Mouse (Mus musculus): Measurements from ENCODE around the gene Tgfbr2.

Tgfbr2 gene

DNA sequence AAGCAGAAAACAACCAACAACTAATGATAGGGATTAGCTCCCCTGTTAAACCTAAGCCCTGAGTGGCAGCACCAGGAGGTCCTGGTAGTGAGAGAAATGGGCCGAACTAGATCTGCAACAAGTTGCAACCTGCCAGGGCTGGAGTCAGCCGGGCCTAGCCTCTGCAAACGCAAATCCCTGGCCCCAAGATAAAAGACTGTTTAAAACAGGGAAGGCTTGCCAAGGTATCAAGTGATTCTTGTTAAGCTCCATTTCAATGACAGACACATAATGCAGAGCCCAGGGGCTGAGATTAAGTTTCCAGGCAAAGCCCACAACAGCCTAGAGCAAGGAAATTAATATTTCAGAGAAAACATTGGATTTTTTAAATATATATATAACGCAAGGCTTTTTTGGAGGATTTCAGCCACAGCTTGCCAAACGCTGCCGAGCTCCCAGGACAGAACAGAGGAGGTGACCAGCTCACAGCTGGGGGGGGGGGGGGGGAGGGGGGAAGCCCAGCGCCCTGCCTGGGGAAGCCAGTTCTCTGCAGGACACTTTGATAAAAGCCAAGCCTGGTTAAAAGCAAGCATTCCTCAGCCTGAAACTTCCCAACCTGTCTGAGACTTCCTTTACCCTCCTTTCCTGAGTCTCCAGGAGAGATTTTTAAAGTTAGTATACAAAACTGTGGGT is 24.3 kb downstream of the Tgfbr2 start:
- no peak for DNase-seq

DNA sequence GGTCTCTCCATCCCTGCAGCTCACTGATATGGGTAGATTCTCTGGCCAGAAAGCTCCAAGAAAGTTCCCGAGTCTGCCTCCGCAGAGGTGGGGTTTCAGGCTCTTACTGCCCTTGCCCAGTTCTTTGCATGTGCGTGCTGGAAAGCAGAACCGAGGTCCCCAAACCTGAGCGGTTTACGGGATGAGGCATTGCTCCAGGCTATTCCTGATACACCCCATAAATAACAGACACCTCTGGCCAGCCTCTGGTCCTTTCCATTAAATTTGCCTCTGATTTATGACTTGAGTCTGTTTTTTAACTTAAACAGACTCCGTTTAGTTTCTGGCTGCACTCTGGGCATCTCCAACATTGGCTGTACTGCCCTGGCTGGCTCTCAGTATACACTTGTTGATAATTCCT is 26.4 kb downstream of the Tgfbr2 start:
- DNase-seq, result no peak

DNA sequence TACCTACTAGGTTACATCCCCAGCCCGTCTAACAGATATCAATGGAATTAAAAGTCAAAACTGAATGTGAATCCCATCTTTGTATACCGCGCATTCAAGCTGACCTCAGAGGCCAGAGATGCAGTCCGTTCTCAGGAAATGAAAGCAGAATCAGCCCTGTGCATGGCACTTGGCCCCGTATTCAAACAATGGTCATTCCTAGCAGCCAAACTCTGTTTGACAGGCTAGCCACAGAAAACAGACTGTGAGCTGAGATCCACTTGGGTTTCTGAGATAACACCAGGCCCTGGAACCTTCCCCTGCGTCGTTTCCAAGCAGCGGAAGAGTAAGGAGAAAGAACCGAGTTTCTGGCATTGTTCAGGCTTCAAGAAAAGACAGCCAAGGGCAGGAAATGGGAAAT is 28.9 kb downstream of the Tgfbr2 start:
- DNase-seq, result no peak

DNA sequence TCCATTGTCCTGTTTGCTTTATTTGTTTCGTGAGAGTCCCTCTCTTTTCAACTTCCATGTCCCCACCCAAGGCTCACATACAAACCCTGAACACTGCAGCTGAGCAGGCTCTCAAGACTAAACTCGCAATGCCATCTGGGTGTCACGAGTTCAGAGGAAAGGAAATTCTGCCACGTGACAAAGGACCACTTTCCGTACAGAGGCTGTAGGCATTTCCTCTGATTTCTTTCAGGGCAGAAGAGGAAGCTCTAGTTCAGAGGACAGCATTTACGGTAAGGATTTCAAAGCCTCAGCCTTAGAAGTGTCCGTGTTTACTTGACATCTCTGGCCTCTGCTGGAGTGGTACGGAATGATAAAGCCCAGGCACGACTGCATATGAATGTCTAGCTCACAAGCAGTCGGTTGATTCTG is 29.9 kb downstream of the Tgfbr2 start:
- DNase-seq, result no peak

DNA sequence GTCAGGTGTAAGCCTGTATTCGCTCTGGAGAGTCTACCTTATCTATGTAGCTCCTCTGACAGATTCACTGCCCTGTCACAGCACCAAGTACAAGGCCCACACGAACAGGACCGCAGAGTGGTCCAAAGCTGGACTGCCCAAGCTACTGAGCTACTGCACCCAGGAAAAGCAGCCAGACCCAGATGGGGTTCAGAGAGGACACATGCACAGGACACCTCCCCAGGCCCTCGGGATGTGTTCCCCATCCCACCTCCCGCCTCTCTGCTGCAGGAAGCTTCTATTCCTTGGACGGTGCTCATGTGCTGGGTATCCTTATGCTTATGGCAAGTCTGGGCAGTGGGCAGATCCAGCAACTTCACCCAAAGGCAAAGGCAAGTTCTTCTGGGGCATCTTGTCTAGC is 34.7 kb downstream of the Tgfbr2 start:
- DNase-seq, result no peak

DNA sequence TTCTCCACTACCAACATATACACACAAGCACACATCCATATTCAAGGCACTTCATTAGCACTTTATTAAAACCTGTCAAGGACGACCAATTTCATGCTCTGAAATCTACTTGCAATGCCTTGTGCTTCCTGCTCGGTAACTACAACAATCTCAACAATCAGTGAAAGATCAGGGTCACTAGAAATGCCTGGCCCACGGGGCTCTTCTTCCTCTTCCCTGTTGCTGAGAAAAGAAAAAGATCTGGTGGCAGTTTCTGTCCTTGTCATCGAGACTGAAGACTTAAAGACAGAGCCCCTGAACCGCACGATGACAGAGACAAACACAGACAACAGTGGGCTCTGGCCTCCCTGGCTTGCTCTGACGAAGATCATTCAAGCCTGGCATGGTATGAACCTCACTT is 35.6 kb downstream of the Tgfbr2 start:
- no peak for DNase-seq

DNA sequence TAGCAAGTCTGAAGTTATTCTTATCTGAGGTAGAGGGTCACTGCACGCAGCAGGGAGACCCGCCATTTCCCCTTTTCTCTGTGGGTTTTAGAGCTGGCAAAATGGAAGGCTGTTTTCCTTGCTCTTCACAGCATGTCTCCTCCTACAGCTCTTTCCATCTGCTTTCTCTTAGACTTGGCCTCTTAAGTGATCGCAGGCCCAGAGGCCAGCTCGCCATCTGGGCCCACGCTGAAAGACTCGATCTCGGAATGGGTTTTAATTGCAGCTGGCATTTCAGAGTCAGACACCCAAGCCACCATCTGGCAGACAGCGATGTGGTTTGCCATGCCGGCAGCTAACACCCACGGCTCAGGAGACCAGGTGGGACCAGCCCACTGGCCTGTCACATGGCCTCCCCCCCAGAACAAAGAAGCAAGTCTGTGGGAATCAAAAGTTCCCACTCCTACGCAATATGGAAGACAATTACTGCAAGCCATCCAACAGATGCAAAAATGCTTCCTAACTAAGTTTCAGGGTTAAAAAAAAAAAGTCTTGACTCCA is 36.5 kb downstream of the Tgfbr2 start:
- no peak for DNase-seq

DNA sequence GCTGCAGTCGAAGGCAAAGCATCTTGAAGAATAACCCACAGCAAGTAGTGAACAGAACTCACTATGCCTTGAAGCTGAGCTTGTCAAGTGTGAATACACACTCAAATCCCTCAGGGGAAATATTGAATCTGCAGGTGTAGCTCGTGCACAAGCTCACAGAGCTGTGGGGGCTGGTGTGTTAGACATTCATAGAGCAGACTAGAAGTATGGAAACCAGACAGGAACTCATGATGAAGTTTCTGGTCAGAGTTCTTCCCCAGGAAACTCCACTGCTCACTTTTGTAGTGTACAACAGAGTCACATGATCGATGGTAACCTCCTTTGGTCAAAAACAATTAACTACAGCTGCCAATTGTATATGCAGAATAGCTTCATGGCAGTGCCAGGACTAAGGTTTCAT is 37.5 kb downstream of the Tgfbr2 start:
- no peak for DNase-seq

DNA sequence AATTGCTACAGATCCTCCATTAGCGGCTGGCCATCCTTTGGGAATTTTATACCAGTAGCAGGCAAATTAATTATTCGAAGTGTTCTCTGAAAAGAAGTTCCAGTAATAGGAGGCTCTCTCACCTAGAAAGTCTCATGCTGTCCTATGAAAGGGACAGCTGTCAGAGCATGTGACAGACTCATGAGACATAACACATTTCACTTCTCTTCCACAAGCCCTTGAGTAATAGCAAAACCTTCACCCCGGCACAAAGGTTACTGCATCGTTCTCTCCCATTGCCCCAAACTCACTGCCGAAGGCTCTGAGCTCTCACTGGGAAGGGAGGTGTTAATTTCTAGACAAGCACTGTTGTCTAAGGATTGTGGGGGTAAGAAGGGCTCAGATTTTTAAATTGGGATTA is 38.3 kb downstream of the Tgfbr2 start:
- DNase-seq, result no peak

DNA sequence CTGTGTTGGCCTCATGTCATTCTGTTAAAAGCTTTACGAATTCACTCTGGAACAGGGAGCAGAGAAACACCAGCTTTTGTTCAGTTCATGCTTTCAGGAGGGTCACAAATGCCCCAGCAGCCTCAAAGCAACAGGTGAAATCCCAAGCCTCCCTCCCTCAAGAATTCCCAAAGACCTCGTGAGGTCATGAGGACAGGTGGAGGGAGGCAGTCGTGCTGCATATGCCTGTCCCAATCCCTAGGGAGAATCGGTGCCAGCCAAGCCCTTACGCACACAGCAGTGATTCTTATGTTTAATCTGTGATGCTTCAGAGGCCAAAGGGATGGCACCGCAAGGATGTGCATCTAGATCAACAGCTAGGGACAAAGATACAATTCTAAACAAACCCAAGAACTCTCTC is 39.0 kb downstream of the Tgfbr2 start:
- DNase-seq, result no peak

DNA sequence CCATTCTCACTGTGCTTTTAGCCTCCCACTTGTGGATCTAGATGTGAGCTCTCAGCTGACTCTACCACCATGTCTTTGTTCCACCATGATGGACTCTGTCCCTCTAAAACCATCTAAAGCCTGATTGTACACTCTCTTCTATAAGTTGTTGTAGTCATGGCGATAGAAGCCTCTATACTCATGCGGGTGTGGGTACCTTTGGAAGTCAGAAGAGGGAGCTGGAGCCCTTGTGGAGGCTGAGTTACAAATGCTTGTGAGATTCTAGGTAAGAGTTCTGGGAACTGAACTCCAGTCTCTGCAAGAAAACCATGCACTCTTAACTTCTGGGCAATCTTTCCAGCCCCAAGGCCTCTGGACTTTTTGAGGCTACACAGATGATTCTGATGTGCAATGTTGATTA is 40.7 kb downstream of the Tgfbr2 start:
- no peak for DNase-seq

DNA sequence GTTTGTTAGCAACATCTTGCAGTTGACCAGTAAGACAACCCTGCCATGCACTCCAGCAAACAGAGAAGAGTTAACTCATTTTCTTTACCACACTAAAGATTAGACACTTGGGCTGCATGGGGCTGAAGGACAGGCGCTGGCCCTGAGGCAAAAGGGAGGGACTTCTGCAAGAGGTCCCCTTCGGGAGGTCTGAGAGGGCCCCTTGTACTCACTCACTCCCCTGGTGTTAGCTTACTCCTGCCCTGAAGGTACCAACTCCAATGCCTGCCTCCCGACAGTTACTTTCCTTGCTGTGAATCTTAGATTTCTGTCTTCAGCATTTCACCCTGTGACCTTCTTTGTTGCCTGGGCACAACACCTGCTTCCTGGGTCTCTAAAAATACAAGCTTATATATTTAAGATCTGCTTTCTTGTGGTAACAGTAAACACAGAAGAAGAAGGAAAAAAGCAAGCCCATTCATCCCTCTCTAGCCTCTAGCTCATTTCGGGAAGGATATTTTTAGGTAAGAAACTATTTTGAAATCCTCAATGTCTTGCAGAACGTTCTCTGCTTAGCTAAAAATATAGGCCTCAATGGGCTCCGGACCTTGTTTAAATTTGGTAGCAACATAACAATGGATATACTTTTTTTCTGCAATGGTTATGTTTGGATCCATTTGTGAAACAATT is 41.7 kb downstream of the Tgfbr2 start:
- no peak for DNase-seq

DNA sequence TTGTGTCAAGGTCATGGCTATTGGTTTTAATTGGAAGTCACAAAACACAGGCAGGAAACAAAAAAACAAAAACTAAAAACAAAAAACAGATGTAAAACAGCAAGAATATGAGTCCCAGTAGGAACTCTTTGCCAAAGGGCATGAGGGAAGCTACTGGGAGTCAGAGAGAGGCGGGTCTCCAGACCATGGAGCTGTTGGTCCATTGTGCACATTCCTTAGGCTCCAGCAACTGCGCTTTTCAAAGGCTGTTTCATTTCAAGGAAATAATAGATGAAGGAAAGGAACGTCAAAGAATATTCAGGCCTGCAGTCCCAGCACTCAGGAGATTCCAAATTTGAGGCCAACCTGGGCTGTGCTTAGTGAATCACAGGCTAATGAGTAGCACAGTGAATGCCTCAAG is 46.3 kb downstream of the Tgfbr2 start:
- DNase-seq, result no peak

DNA sequence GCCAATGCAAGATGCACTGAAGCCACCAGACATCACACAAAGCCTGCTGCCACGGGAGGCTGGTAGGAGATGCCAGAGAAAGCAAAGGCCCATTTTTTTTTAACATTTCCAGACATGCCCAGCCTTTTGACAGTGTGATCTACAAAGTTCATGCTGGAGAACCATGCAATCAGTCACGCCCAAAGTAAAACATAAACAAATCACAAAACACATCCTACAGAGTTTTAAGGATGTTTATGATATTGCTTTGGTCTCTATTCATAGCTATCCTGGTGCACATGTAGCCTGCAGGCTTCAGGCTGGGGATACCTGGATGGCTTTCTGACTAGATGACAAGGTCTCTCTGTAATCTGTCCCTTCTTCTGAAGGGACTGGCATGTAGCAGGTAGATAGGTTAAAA is 46.8 kb downstream of the Tgfbr2 start:
- DNase-seq, result no peak

DNA sequence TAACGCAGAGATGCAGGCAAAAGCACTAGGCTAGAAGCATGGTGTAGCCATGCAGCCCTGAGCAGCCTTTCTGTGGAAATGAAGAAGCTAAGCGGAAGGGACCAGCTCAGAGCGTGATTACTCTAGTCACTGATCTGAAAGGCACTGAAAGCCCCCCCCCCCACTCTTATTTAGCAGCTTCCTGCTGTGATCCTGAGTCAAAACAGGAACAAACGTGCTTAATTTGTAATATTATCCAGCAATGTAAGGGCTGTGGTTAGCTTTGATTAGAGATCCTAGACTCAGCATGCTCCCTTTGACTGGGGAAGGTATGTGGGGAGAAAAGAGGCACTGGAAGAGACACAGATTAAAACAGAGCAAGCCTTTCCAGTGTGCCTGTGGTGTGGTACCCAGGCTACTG is 48.7 kb downstream of the Tgfbr2 start:
- no peak for DNase-seq

DNA sequence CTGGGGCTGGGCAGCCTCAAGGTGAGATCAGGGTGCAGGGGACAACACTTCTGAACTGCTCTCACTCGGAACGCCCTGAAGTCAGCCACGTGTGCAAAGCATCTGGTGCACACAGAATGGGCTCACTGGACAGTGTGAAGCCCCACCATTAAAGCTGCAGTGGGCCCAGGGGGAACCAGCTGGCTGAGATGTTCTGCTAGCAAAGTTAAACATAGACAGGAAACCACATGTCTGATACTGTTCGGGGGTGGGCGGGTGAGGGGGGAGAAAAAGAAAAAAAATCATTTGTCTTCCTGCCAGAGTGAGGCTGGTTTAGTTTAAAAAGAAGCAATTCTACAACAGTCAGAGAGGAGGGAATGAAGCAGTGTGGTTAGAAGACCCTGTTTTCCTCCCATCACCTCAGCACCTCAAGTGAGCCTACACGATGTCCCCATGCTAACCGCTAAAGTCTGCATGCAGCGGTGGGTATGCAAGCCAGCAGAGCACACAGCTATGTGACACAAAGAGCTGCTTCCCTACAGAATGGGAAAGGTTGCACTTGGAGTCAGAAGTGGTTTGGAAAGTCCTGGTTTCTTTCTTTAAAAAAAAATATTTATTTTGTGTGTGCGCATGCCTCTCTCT is 52.1 kb downstream of the Tgfbr2 start:
- no peak for DNase-seq

DNA sequence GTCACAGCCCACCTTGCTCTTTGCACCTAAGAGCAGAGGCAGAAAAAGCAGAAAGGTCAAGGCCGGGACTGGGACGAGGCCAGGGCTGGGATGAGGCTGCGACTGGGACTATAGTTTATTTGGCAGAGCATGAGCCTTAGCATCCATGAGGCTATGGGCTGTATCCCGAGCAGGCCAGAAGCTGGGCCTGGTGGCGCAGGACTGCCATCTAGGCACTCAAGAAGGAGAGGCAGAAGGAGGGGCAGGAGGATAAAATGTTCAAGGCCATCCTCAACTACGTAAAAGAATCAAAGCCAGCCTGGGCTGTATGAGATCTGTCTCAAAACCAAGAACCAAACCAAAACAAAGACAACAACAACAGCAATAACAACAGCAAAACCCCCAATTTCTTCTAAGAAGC is 52.6 kb downstream of the Tgfbr2 start:
- no peak for DNase-seq

DNA sequence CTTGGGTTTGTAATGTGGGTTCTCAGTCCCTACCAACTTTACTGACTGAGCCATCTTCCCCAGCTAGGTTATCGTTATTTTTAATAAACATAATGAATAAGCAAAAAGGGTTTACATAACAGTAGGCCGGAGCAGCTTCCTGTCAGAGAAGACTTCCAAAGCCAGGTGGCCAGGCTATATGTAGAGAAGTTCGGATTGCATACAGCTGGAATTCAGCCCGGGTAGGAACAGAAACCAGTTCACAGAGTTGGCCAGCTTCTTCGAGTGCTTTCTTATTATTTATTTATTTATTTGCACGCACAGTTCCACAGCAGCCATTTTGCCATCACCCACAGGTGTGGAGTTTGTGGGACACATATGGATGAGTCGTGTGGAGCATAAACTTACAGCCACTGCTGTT is 53.7 kb downstream of the Tgfbr2 start:
- DNase-seq, result no peak

DNA sequence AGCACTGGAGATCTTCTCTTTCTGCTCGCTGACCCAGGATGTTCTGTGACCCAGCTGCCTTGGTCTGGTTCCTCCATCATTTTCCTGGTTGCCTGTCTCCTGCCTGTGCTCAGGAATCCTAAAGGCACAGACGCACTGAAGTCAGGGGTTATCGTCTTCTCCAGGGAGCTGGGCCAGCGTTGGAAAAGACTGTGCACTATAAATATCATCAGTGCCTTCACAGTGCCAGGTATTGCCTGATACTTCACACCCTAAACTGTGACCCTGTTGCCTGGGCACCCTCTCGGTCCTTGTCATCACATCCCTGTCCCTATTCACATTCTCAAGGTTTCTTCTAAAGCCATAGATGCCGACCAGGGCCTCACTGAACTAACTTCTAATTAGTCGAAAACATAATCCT is 55.2 kb downstream of the Tgfbr2 start:
- no peak for DNase-seq

DNA sequence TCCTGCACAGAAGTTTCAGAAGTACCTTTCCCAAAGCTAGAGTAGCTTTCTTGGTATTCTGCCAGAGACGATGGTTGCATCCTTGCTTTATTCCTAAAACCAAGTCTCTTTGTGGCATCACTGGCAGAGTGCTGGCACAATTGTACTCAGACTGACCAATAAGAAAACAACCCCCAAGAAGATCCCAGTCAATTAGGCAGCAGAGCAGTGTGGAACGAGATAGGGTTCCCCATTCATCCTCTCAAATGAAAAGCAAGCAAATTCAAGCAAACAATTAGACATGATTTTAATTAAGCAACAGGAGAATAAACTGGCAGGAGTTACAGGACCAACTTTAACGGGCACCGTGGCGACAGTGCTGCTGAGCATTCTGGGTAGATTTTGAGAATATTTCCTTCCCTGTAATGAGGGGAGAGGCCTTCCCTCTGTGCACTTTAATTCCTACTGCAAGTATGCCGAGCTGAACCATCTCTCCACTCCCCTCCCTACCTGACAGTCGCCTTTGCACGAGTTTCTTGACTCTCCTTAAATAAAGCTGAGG is 56.8 kb downstream of the Tgfbr2 start:
- no peak for DNase-seq

DNA sequence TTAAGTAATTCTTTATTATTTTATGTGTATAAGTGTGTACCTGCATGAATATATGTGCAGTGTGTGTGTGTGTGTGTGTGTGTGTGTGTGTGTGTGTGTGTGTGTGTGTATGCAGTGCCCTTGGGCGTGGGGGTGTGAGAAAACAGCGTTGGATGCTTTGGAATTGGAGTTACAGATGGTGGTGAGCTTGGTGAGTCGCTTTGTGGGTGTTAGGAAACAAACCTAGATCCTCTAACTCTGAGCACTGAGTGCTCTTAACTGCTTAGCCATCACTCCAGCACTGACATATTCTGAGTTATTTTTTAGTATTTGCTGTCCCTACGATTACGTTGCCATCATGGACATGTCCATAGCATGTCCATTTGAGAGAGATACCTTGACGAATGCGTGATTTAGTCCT is 59.3 kb downstream of the Tgfbr2 start:
- no peak for DNase-seq

DNA sequence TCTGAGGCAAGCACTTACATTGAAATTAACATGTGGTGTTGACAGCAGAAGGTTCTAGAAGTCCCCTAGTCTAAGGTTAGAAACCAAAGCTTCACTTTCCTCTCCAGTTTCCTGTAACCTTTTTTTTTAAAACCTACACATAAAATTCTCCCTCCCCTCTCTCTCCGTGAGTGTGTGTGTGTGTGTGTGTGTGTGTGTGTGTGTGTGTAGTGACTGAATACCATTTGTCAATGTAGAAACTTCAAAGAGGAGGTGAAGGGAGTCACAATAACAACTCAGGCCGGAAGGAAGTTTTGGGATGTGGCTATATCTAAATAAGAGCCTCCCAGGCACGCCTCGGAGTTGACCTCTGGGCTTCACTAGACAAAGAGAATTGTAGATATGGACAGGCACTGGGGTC is 60.8 kb downstream of the Tgfbr2 start:
- no peak for DNase-seq

DNA sequence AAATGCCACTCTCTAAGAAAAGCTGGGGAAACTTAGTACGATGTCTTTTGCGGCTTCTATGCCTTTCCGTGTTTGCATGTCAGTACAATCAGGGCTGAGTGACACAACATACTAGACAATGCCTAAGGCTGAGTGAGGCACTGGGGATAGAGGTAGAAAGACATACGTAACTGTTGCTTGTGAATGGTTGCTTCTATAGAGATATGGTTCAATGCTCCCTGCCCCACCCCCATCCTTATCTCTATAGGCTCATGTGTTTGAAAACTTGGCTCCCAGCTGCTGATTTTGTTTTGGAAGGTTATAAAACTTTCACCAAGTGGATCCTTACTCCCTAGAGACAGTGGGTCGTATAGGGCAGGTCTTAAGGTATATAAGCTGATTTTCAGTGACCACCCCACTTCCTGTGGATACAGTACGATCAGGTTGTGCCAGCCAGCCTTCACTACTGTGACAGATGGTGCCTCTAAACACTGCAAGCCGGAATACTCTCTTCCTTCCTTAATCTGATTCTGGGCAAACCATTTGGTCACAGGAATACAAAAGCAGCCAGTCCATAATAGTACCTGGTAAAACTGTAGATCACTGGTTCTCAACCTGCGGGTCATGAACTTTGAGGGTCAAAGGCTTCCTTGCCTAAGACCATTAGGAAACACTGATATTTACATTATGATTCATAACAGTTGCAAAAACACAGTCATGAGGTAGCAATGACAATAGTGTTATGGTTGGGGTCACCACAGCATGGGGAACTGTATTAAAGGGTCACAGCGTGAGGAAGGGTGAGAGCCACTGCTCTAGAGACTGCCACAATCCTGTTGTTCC is 63.8 kb downstream of the Tgfbr2 start:
- no peak for DNase-seq
